ENCODE assay signal across 19 mouse cellular contexts in genomic region chr12:5997366-5997765, GRCm38 (mm10).
"Had no signal": no experiment of that assay in that cellular context is flagged by ENCODE, and none has a peak within 500 bp of the region (broad histone marks: within the 10 kb centered on the region; RNA-seq: fewer than 3 reads in every experiment).

No protein-coding gene starts in this region.

- H3K9me3 ChIP-seq: liver, embryonic 15.5 days; lung, embryonic 15.5 days; midbrain, embryonic 12.5 days; neural tube, embryonic 12.5 days; stomach, embryonic 15.5 days had no signal

- H3K4me2 ChIP-seq: liver, embryonic 15.5 days; lung, embryonic 15.5 days; midbrain, embryonic 12.5 days; neural tube, embryonic 12.5 days; stomach, embryonic 15.5 days had no signal

- H3K9ac ChIP-seq: liver, embryonic 15.5 days; liver, postnatal 0 days; lung, embryonic 15.5 days; midbrain, embryonic 12.5 days; neural tube, embryonic 12.5 days; stomach, embryonic 15.5 days had no signal

- H3K27ac ChIP-seq: liver, embryonic 15.5 days; lung, embryonic 15.5 days; macrophage; midbrain, embryonic 12.5 days; neural tube, embryonic 12.5 days; stomach, embryonic 15.5 days; stomach, postnatal 0 days had no signal

- H3K36me3 ChIP-seq: liver, embryonic 15.5 days; lung, embryonic 15.5 days; midbrain, embryonic 12.5 days; neural tube, embryonic 12.5 days; stomach, embryonic 15.5 days had no signal

- ATAC-seq: liver, postnatal 0 days; lung, postnatal 0 days; midbrain, embryonic 16.5 days had no signal

- H3K27me3 ChIP-seq: liver, embryonic 15.5 days; lung, embryonic 15.5 days; megakaryocyte, embryonic 14.5 days; midbrain, embryonic 12.5 days; neural tube, embryonic 12.5 days; stomach, embryonic 15.5 days had no signal

- H3K4me3 ChIP-seq: liver, embryonic 15.5 days; lung, embryonic 15.5 days; megakaryocyte, embryonic 14.5 days; midbrain, embryonic 12.5 days; neural tube, embryonic 12.5 days; stomach, embryonic 15.5 days had no signal

- H3K4me1 ChIP-seq: liver, embryonic 15.5 days; lung, embryonic 15.5 days; megakaryocyte, embryonic 14.5 days; midbrain, embryonic 12.5 days; neural tube, embryonic 12.5 days; stomach, embryonic 15.5 days had no signal

- DNase-seq: liver, postnatal 0 days; lung, adult 2 months; lung, postnatal 14 days; lung, postnatal 36 days; midbrain, embryonic 14.5 days; right cerebral cortex, postnatal 14 days; thymus, adult 2 months; thymus, postnatal 25 days; thymus, postnatal 4 days had no signal
